Mouse (Mus musculus) urinary bladder, postnatal 4 days (tissue): ENCODE data around the gene Pde9a.
"Not testable (repeated sequence)": the region's sequence is repeated elsewhere in the genome, so short reads cannot be mapped to it uniquely, and the experiment has no call there.

Experiments used
- DNase-seq, 2 experiments: peaks; one replicate each; pipeline ENCODE4 v3.0.0; 2021 to 2022; ENCODE audit warnings: low spot score in 2 of 2

The Pde9a gene

GRCm38 (mm10) chr17:31385671-31386665 is at the start of gene Pde9a:
Gene Pde9a, plus strand, starts transcription at chr17:31386210.
- DNase-seq, result peak; percentile 62 to 72

GRCm38 (mm10) chr17:31339769-31340168 is 46.2 kb upstream of the Pde9a start:
- DNase-seq, result no peak

GRCm38 (mm10) chr17:31342191-31342590 is 43.8 kb upstream of the Pde9a start:
- no peak for DNase-seq

DNA sequence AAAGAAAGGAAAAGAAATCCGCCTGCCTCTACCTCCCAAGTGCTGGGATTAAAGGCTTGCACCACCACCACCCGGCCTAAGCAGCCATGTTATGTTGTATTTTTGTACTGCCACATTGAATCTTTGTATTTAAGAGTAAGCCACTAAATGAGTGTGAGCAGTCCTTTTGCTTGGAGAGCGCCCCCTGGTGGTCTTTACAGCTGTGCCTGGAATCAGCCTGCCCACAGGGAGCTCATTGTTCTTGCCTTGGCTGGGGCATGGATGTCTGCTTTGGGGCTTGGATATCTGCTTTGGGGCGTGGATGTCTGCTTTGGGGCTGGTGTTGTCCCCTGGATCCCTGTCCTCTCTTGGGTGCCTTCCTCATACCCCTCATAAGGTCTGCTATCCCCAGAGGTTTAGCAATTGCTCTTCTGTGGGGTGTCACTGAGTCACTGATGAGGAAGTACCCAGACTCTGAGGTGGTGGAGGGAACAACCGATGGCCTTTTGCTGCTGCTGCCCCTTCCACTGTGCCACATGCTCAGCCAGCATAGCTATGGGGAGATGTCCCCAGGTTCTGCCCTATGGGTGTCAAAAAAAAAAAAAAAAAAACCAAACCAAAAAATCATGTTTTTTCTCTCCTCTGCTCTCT is 41.7 kb upstream of the Pde9a start:
- DNase-seq, result peak; percentile 42 to 77

DNA sequence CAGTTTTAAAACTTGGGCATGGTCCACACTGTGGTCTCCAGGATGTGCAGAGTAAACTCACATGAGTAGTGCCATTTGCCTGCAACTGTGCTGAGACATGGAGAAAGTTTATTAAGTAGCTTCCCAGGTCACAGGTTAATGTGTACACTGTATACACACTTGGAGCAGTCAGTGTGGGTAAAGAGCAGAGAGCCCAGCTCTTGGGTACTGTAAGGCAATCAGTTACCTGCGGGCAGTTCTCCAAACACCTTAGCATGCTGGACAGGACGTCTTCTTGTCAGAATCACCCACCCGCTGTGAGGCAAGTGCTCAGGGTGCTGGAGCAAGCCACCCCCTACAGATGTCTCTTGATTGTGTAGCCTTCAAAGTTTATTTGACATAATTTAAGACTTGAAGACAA is 41.2 kb upstream of the Pde9a start:
- no peak for DNase-seq

- no peak for DNase-seq
Measured at GRCm38 (mm10) chr17:31348129-31348528, 37.9 kb upstream of the Pde9a start.

DNA sequence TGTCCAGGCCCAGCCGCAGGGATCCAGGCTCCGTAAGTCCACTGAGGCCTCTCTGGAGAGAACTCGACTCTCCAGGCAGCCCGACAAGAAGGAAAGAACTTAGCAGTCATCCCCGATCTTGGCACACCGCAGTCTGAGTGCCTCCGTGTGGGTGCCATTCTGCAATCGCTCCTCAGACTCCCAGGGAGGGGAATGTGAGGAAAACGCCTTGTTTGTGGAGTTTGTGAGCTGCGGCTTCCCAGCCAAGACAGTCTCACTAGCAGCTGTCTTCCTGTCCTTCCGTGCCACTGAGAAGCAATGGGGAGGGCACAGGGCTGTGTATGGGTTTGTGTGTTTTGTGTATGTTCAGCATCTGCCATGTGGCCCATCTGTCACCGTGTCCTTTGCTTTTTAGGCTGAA is 36.6 kb upstream of the Pde9a start:
- DNase-seq, result no peak

DNA sequence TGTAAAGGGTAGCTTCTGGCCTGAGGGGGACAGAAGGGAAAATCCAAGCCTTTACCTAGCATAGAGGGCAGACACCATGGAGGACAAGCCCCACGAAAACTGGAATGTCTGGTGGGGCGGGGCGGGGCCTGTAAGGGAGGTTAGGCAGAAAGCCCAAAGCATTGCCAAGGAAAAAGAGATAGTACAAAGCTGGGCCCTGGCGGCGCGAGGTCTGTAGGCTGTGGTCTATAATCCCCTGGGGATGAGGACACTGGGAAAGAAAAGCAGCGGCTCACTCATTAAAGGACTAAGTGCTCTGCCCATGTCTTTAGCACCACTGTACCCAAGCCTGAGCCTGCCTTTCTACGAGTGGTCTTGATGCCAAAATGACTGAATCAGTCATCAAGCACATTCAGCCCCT is 34.0 kb upstream of the Pde9a start:
- no peak for DNase-seq

DNA sequence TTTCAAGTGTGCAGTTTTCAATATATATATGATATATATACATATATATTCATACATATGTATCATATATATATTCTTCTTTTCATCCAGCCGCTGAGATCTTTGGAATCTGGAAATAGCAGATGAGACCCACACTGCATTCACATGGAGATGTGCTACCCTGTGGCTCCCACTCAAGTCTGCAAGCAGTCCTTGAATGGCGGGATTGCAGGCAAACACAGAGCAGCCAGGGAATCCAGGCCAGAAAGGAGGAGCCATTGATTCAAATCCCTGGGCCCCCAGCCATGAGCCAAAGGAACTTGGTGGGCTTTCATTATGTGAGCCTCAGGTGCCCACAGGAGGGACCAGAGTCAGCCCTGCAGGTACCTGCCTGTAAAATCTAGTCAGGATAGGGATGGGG is 32.8 kb upstream of the Pde9a start:
- DNase-seq, result no peak

DNA sequence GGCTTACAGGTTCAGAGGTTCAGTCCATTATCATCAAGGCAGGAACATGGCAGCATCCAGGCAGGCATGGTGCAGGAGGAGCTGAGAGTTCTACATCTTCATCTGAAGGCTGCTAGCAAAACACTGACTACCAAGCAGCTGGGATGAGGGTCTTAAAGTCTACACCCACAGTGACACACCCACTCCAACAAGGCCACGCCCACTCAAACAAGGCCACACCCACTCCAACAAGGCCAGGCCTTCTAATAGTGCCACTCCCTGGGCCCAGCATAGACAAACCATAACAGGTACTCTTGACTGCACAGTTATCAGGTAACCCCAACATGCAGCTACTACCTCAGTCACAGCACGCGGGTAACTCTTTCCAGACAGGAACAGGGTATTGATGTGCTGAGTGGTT is 31.3 kb upstream of the Pde9a start:
- DNase-seq, result not testable (repeated sequence)

- DNase-seq, result no peak
Measured at GRCm38 (mm10) chr17:31355792-31356502, 30.1 kb upstream of the Pde9a start.

- no peak for DNase-seq
Measured at GRCm38 (mm10) chr17:31360582-31360981, 25.4 kb upstream of the Pde9a start.

GRCm38 (mm10) chr17:31365586-31366166 is 20.3 kb upstream of the Pde9a start:
- DNase-seq, result no peak

DNA sequence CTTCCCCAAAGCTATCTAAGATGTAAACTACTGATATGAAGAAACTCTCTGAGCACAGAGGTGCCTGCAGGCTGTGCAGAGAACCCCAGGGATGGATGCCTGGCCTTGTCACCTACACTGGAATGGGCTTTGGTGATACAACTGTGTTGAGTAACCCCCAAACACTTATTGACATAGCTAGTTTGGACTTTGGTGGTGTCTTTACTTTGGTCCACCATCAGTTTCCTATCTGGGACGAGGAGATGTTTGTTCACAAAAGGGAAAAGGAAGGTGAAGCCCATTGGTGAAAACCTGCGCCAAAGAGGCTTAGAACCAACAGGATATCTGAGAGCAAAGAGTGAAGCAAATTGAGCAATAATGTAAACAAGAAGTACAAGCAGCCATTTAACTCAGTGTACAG is 15.8 kb upstream of the Pde9a start:
- no peak for DNase-seq

DNA sequence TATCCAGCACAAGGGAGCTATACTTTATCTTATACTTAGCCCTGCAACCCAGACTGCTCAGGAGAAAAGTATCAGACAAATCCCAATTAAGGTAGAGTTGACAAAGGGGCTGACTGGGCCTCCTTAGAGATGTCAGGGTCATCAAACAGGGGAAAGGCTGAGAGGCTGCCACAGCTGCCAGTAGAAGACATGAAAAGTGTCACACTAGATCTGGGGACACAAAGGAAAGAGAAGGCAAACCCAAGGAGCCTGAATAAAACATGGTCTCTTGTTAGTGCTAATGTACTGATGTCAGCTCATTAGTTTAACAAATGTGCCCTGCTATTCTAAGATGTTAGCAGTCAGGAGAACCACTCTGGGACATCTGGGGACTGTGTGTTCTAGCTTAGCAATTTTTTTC is 15.1 kb upstream of the Pde9a start:
- DNase-seq, result no peak

DNA sequence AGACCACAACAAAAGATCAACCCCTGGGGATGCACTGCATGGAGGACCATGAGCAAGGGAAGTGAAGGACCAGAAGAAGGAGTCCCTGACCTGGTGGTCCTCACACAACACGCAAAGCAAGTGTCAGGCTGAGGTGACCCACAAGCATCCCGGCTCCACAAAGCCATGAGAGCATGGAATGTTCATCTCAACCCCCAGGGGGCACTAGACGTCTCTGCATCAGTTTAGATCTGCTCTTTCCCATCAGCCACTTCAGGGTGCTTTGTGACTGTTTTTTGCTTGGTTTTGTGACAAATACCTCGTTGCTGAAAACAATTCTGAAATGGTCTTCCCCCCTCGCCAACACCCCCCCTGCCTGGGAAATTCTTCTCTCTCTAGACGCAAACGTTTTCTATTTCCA is 8.0 kb upstream of the Pde9a start:
- peak; percentile 38 to 73 for DNase-seq

DNA sequence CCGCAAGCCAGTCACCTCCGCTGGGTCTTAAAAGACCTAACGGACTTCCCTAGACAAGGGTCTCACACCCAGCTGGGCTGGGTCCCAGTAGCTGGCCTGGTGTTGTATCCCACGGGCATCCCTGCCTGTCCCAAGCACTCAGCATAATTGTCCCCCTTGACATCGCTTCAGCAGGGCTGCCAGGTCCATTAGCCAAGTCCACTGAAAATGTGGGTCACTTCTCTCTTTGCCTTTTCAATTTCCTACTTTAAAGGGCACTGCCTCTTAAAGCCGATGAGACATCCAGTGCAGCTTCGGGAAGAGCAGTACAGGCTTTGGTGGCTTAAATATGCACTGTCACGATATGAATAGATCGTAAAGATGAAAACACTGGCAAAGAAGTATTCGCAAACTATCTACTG is 7.6 kb upstream of the Pde9a start:
- no peak for DNase-seq

DNA sequence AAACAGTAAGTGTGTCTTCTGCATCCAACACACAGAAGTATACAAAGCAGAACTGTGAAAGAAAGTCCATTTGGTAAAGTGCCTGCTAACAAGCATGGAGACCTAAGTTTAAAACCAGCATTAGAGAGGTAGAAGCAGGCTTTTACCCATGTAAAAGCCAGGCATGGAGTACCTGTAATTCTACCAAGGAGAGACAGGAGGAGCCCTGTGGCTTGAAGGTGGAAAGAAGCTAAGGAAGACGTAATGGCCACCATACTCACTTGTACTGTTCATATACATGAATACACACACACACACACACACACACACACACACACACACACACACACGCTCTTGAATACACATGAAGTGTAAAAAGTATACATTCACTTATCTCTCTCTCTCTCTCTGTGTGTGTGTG is 6.9 kb upstream of the Pde9a start:
- DNase-seq, result no peak

GRCm38 (mm10) chr17:31379863-31380262 is 6.1 kb upstream of the Pde9a start:
- DNase-seq, result no peak

- no peak for DNase-seq
Measured at GRCm38 (mm10) chr17:31383320-31383719, 2.7 kb upstream of the Pde9a start.

GRCm38 (mm10) chr17:31384968-31385627 is 912 bp upstream of the Pde9a start:
- peak in 1 of 2 experiments; percentile 41 for DNase-seq
